Mouse (Mus musculus): ENCODE data around the gene Tcirg1. TPM values are rescaled to one million over a fixed set of nuclear protein-coding genes. Genes with fewer than 3 reads are reported as not detected.

Tcirg1 gene
- polyA plus RNA-seq, 2 experiments: 15.4 to 47.1 TPM

GRCm38 (mm10) chr19:3850847-3851469 is 56.0 kb downstream of the Tcirg1 start:
- ATAC-seq (ENCODE audit: insufficient read depth): peak; percentile 19; the same call in 1 of the 2 replicates
- DNase-seq (ENCODE audit: low read depth in 3 of 3, low spot score in 3 of 3): peak in 1 of 3 experiments; percentile 35
- peak overlapping the region; percentile 54 for H3K27ac ChIP-seq
- H3K4me3 ChIP-seq (ENCODE audit: insufficient read depth in 1 of 2, low read depth in 2 of 2, low read length in 2 of 2): peak overlapping the region; percentile 77 to 80
- WGBS (ENCODE audit: insufficient replicate concordance): 9% methylated on average over 19 of the region's 19 CpGs
- no peaks in the 10 kb centered on the region for H3K27me3 ChIP-seq (ENCODE audit: control insufficient read depth, insufficient read depth, low read length)
- peak overlapping the region; percentile 65 for H3K9ac ChIP-seq (replicated peaks)
- TF ChIP-seq CTCF (IDR thresholded peaks at IDR 0.05; ENCODE audit: low read depth) (0 out of 2 replicates have a peak, but pooled peaks have one; percentile 16), EP300 (IDR thresholded peaks at IDR 0.05; ENCODE audit: low read depth) (no peak)
- H3K9me3 ChIP-seq (ENCODE audit: control insufficient read depth, low read length): no peaks in the 10 kb centered on the region
- peaks cover 5 to 17% of the 10 kb centered on the region in 2 experiments for H3K4me1 ChIP-seq (replicated peaks; ENCODE audit: control insufficient read depth in 2 of 2, insufficient read depth in 2 of 2, low read length in 1 of 2)
- no peaks in the 10 kb centered on the region for H3K36me3 ChIP-seq (replicated peaks; ENCODE audit: control insufficient read depth, insufficient read depth, low read depth)
- H3K4me2 ChIP-seq (ENCODE audit: low read depth): peak overlapping the region; percentile 100

DNA sequence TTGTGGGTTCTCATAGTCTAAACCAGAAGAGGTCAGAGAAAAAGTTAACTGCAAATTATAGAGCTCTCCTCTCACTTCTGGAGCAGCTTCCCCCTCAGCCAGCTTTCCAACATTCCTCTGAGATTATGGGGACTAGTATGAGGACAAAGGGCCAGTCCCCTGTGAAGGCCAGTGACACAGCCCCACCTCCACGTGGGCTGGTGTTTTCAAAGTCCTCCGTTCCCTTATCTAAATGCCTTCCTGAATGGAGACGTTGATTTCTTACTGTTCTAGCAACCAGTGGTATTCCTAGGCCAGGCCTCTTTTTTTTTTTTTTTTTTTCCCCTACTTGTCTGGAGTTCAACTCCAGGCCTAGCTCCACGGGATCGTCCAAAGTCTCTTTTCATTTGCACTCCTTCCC is 56.9 kb downstream of the Tcirg1 start:
- no peak overlapping the region for H3K4me2 ChIP-seq (ENCODE audit: low read depth)
- peaks cover 5 to 14% of the 10 kb centered on the region in 2 experiments for H3K4me1 ChIP-seq (replicated peaks; ENCODE audit: control insufficient read depth in 2 of 2, insufficient read depth in 2 of 2, low read length in 1 of 2)
- WGBS (ENCODE audit: insufficient replicate concordance): 24% methylated on average over 5 of the region's 5 CpGs
- H3K9ac ChIP-seq (replicated peaks): no peak overlapping the region
- TF ChIP-seq CTCF (IDR thresholded peaks at IDR 0.05; ENCODE audit: low read depth) (no peak), EP300 (IDR thresholded peaks at IDR 0.05; ENCODE audit: low read depth) (no peak)
- H3K9me3 ChIP-seq (ENCODE audit: control insufficient read depth, low read length): no peaks in the 10 kb centered on the region
- ATAC-seq (ENCODE audit: insufficient read depth) (no peak), DNase-seq (ENCODE audit: low read depth in 3 of 3, low spot score in 3 of 3) (no peak)
- no peak overlapping the region for H3K27ac ChIP-seq
- H3K27me3 ChIP-seq (ENCODE audit: control insufficient read depth, insufficient read depth, low read length): no peaks in the 10 kb centered on the region
- no peaks in the 10 kb centered on the region for H3K36me3 ChIP-seq (replicated peaks; ENCODE audit: control insufficient read depth, insufficient read depth, low read depth)
- no peak overlapping the region for H3K4me3 ChIP-seq (ENCODE audit: insufficient read depth in 1 of 2, low read depth in 2 of 2, low read length in 2 of 2)

DNA sequence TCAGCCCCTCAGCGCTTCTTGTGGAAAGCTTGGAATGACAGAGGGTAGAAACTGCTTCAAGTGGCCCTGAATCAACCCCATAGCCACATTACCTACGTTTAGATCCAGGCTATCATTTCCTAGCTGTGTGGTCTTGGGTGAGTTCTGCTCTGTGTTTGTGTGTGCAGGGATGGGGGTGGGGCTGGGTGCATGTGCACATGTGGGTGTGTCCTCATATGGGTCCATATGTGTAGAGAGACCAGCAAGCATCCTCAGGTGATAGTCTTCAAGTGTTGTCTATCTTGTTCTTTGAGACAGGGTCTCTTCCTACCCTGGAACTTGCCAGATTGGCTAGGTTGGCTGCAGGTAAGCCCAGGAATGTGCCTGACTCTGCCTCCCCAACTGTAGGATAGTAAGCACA is 57.7 kb downstream of the Tcirg1 start:
- ATAC-seq (ENCODE audit: insufficient read depth) (no peak), DNase-seq (ENCODE audit: low read depth in 3 of 3, low spot score in 3 of 3) (no peak)
- no peak for TF ChIP-seq EP300 (IDR thresholded peaks at IDR 0.05; ENCODE audit: low read depth)
- TF ChIP-seq CTCF (IDR thresholded peaks at IDR 0.05; ENCODE audit: low read depth): no peak
- Histone ChIP-seq H3K27me3 (ENCODE audit: control insufficient read depth, insufficient read depth, low read length) (no peaks in the 10 kb centered on the region), H3K27ac (no peak overlapping the region), H3K9ac (replicated peaks) (no peak overlapping the region), H3K9me3 (ENCODE audit: control insufficient read depth, low read length) (no peaks in the 10 kb centered on the region), H3K4me1 (replicated peaks; ENCODE audit: control insufficient read depth in 2 of 2, insufficient read depth in 2 of 2, low read length in 1 of 2) (peaks cover 5 to 14% of the 10 kb centered on the region in 2 experiments), H3K4me3 (ENCODE audit: insufficient read depth in 1 of 2, low read depth in 2 of 2, low read length in 2 of 2) (no peak overlapping the region), H3K36me3 (replicated peaks; ENCODE audit: control insufficient read depth, insufficient read depth, low read depth) (no peaks in the 10 kb centered on the region), H3K4me2 (ENCODE audit: low read depth) (no peak overlapping the region)
- 65% methylated on average over 2 of the region's 2 CpGs for WGBS (ENCODE audit: insufficient replicate concordance)

- Histone ChIP-seq H3K9me3 (ENCODE audit: control insufficient read depth, low read length) (no peaks in the 10 kb centered on the region), H3K36me3 (replicated peaks; ENCODE audit: control insufficient read depth, insufficient read depth, low read depth) (no peaks in the 10 kb centered on the region), H3K4me1 (replicated peaks; ENCODE audit: control insufficient read depth in 2 of 2, insufficient read depth in 2 of 2, low read length in 1 of 2) (peaks cover 5 to 14% of the 10 kb centered on the region in 2 experiments), H3K27ac (no peak overlapping the region), H3K9ac (replicated peaks) (no peak overlapping the region), H3K4me3 (ENCODE audit: insufficient read depth in 1 of 2, low read depth in 2 of 2, low read length in 2 of 2) (no peak overlapping the region), H3K4me2 (ENCODE audit: low read depth) (no peak overlapping the region), H3K27me3 (ENCODE audit: control insufficient read depth, insufficient read depth, low read length) (no peaks in the 10 kb centered on the region)
- TF ChIP-seq EP300 (IDR thresholded peaks at IDR 0.05; ENCODE audit: low read depth): no peak
- no peak for TF ChIP-seq CTCF (IDR thresholded peaks at IDR 0.05; ENCODE audit: low read depth)
- 76% methylated on average over 7 of the region's 7 CpGs for WGBS (ENCODE audit: insufficient replicate concordance)
- DNase-seq (ENCODE audit: low read depth in 3 of 3, low spot score in 3 of 3) (no peak), ATAC-seq (ENCODE audit: insufficient read depth) (no peak)
Measured at GRCm38 (mm10) chr19:3848207-3848808, 58.6 kb downstream of the Tcirg1 start.

- Histone ChIP-seq H3K27me3 (ENCODE audit: control insufficient read depth, insufficient read depth, low read length) (no peaks in the 10 kb centered on the region), H3K36me3 (replicated peaks; ENCODE audit: control insufficient read depth, insufficient read depth, low read depth) (no peaks in the 10 kb centered on the region), H3K4me1 (replicated peaks; ENCODE audit: control insufficient read depth in 2 of 2, insufficient read depth in 2 of 2, low read length in 1 of 2) (peaks cover 5 to 11% of the 10 kb centered on the region in 2 experiments), H3K27ac (no peak overlapping the region), H3K9ac (replicated peaks) (no peak overlapping the region), H3K4me2 (ENCODE audit: low read depth) (no peak overlapping the region), H3K4me3 (ENCODE audit: insufficient read depth in 1 of 2, low read depth in 2 of 2, low read length in 2 of 2) (no peak overlapping the region), H3K9me3 (ENCODE audit: control insufficient read depth, low read length) (no peaks in the 10 kb centered on the region)
- TF ChIP-seq EP300 (IDR thresholded peaks at IDR 0.05; ENCODE audit: low read depth) (no peak), CTCF (IDR thresholded peaks at IDR 0.05; ENCODE audit: low read depth) (no peak)
- 63% methylated on average over 5 of the region's 5 CpGs for WGBS (ENCODE audit: insufficient replicate concordance)
- DNase-seq (ENCODE audit: low read depth in 3 of 3, low spot score in 3 of 3) (no peak), ATAC-seq (ENCODE audit: insufficient read depth) (no peak)
Measured at GRCm38 (mm10) chr19:3847711-3848110, 59.2 kb downstream of the Tcirg1 start.

Data from liver, embryonic 14.5 days (tissue).